Mouse (Mus musculus) embryonic fibroblast, embryonic 13.5 days (primary cell): ENCODE results near the gene Spats2l.

Experiments used
- CTCF ChIP-seq: IDR thresholded peaks from 2 replicates; pipeline ENCODE4 v1.5.1; 2011; ENCODE audit warnings: mild to moderate bottlenecking, control low read depth, low read length, moderate library complexity, borderline replicate concordance; ENCODE audit not compliant: insufficient read depth
- POLR2A ChIP-seq: IDR thresholded peaks from 2 replicates; pipeline ENCODE4 v1.6.1; 2011; ENCODE audit warnings: low read depth, mild to moderate bottlenecking, control low read depth, low read length, moderate library complexity

- TF ChIP-seq CTCF (no peak), POLR2A (no peak)
Measured at GRCm38 (mm10) chr1:57991277-57991676, 217.3 kb downstream of the Spats2l start.
